Mouse (Mus musculus): ENCODE data around the gene Lrcol1. TPM values are rescaled to one million over a fixed set of nuclear protein-coding genes. Genes with fewer than 3 reads are reported as not detected.

Lrcol1 gene
- polyA plus RNA-seq, 1 experiment from 2014 or later = not detected

DNA sequence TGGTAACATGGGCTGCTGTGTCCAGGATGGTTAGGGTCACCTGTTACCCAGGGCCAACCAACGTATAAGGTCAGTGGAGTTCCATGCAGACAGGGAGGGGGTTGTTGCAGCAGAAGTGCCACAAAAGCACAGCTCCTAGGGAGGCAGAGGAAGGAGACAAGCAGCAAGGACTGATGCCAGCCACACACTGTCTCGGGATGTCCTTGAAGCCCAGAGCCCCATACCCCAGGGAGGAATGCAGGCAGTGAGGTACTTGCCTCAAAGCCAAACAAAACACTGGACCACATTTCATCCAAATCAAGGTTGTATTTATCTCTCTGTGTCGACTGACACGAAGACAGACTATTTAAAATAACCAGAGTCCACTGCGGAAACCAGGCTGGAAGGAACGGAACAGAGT is 16.9 kb downstream of the Lrcol1 start:
- Histone ChIP-seq H3K36me3 (peaks cover 20% of the 10 kb centered on the region; the same call in 1 of the 2 replicates), H3K27ac (no peak overlapping the region), H3K9ac (no peak overlapping the region), H3K27me3 (replicated peaks) (peaks cover 6% of the 10 kb centered on the region; the same call in 1 of the 2 replicates), H3K4me1 (peaks cover 12% of the 10 kb centered on the region), H3K9me3 (no peaks in the 10 kb centered on the region), H3K4me2 (replicated peaks) (no peak overlapping the region), H3K4me3 (no peak overlapping the region)
- ATAC-seq (ENCODE audit: low FRiP score, low read depth) = no peak
- WGBS = 87% methylated on average over 6 of the region's 6 CpGs

DNA sequence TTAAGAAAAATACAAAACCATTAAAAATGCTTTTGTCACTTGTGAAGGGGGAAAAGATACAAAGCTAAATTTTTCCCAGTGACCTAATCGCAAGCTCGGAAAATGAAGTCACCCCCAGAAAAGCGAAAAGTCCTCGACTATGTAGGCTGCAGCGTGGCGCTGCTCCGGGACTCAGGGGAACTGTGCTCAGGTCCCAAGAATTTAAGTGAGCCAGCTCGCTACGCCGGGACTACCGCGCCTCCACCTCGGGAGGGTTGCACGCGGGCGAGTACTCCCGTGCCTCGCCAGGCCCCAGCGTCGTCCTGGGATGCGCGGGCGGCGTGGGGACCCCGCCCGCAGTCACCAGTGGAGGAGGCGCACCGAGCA is 18.3 kb downstream of the Lrcol1 start:
- peaks cover 30% of the 10 kb centered on the region for H3K36me3 ChIP-seq
- no peak for ATAC-seq (ENCODE audit: low FRiP score, low read depth)
- H3K4me3 ChIP-seq = peak overlapping the region; percentile 41
- no peaks in the 10 kb centered on the region for H3K9me3 ChIP-seq
- peaks cover 6% of the 10 kb centered on the region; the same call in 1 of the 2 replicates for H3K27me3 ChIP-seq (replicated peaks)
- peak overlapping the region; percentile 56 for H3K9ac ChIP-seq
- H3K4me1 ChIP-seq = peaks cover 12% of the 10 kb centered on the region
- WGBS = under 1% methylated on average over 28 of the region's 28 CpGs
- H3K4me2 ChIP-seq (replicated peaks) = peak overlapping the region; percentile 85
- H3K27ac ChIP-seq = no peak overlapping the region

- Histone ChIP-seq H3K4me2 (replicated peaks) (peak overlapping the region; percentile 85), H3K36me3 (peaks cover 34% of the 10 kb centered on the region), H3K4me3 (peak overlapping the region; percentile 41), H3K4me1 (peaks cover 12% of the 10 kb centered on the region), H3K9ac (peak overlapping the region; percentile 56), H3K9me3 (no peaks in the 10 kb centered on the region), H3K27me3 (replicated peaks) (peaks cover 6% of the 10 kb centered on the region; the same call in 1 of the 2 replicates), H3K27ac (0 out of 2 replicates have a peak overlapping the region, but pooled peaks have one; percentile 10)
- peak; percentile 80 for ATAC-seq (ENCODE audit: low FRiP score, low read depth)
- 2% methylated on average over 72 of the region's 72 CpGs for WGBS
Measured at GRCm38 (mm10) chr5:110363179-110363821, 18.8 kb downstream of the Lrcol1 start.

- ATAC-seq (ENCODE audit: low FRiP score, low read depth) = peak; percentile 38
- Histone ChIP-seq H3K4me1 (peaks cover 12% of the 10 kb centered on the region), H3K4me3 (peak overlapping the region; percentile 41; the same call in 1 of the 2 replicates), H3K36me3 (peaks cover 40% of the 10 kb centered on the region), H3K9me3 (no peaks in the 10 kb centered on the region), H3K27me3 (replicated peaks) (peaks cover 6% of the 10 kb centered on the region; the same call in 1 of the 2 replicates), H3K9ac (peak overlapping the region; percentile 56), H3K4me2 (replicated peaks) (peak overlapping the region; percentile 85), H3K27ac (0 out of 2 replicates have a peak overlapping the region, but pooled peaks have one; percentile 10)
- whole genome bisulfite sequencing = 30% methylated on average over 11 of the region's 11 CpGs
Measured at GRCm38 (mm10) chr5:110363822-110364545, 19.5 kb downstream of the Lrcol1 start.

DNA sequence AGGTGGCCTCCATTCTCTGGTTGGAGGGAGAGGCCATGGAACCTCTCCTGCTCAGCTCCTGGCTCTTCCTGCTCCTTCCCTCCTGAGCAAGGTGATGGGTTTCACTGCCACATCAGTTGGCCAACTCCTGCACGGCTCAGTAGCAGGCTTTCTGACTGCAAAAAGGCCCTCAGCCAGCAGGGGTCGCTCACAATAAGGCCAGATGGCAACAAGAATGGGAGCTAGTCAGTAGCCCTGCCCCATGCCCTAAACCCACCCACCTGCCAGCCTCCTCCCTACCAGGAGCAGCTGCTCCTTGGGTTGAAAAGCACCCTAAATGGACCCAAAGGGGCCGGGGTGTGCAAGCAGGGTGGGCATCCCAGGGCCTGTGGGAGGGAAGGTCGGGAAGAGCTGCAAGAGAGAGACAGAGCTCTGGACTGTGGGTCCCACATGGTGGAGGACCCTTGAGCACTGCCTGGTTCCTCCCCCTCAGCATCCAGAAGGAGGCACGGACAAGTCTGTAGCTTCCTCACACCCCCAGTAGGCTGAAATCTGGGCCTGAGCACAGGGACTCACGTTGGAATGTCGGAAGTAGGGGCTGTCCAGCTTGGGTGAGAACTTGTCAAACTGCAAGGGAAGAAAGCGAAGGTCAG is 32.4 kb downstream of the Lrcol1 start:
- Histone ChIP-seq H3K4me2 (replicated peaks) (no peak overlapping the region), H3K4me3 (no peak overlapping the region), H3K27ac (no peak overlapping the region), H3K36me3 (peaks cover 67% of the 10 kb centered on the region), H3K9ac (no peak overlapping the region), H3K27me3 (replicated peaks) (no peaks in the 10 kb centered on the region), H3K9me3 (no peaks in the 10 kb centered on the region), H3K4me1 (peaks cover 10% of the 10 kb centered on the region; the same call in 1 of the 2 replicates)
- ATAC-seq (ENCODE audit: low FRiP score, low read depth) = peak; percentile 42; the same call in 1 of the 2 replicates
- WGBS = 61% methylated on average over 8 of the region's 8 CpGs

DNA sequence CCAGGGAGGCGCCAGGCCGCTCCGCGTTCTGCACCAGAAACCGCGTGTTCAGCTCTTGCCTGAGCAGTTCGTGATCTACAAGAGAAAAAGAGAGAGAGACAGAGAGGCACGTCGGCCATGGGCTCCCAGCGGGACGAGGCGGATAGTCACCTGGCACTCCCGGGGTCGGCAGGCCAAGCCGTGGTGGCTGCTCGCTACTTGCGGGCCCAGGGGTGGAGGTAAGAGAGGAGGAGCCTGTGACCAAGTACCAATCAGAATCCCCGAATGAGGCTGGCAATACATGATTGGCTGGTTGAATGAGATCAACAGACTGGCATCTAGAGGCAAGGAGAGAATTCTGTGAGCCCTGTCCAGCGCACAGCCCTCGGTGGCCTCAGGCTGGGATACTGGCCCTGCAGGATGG is 33.7 kb downstream of the Lrcol1 start:
- Histone ChIP-seq H3K4me3 (no peak overlapping the region), H3K4me2 (replicated peaks) (no peak overlapping the region; the same call in 1 of the 2 replicates), H3K9me3 (no peaks in the 10 kb centered on the region), H3K9ac (no peak overlapping the region), H3K36me3 (peaks cover 63% of the 10 kb centered on the region), H3K4me1 (peaks cover 10% of the 10 kb centered on the region; the same call in 1 of the 2 replicates), H3K27ac (no peak overlapping the region), H3K27me3 (replicated peaks) (no peaks in the 10 kb centered on the region)
- 25% methylated on average over 20 of the region's 20 CpGs for WGBS
- ATAC-seq (ENCODE audit: low FRiP score, low read depth) = no peak

DNA sequence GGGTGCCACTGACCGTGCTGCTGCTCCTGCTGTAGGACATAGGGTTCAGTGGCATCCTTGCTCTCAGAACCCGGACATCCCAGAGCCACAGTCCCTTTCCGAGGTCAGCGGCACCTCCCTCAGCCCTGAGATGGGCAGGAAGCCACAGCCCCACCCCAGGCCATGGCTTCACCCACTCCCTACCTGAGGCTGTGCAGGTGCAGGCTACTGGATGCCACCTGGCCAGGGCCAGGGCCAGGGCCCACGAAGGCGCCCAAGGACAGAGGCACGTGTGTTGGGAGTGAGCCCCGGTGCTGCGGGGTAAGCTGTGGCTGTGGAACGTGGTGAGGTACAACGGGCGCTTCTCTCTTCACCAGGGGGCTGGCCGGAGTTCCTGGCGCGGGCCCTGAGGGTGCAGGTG is 34.6 kb downstream of the Lrcol1 start:
- H3K27ac ChIP-seq = no peak overlapping the region
- no peak overlapping the region for H3K9ac ChIP-seq
- no peak overlapping the region for H3K4me3 ChIP-seq
- peaks cover 55% of the 10 kb centered on the region for H3K36me3 ChIP-seq
- 91% methylated on average over 15 of the region's 15 CpGs for WGBS
- no peaks in the 10 kb centered on the region for H3K9me3 ChIP-seq
- H3K27me3 ChIP-seq (replicated peaks) = no peaks in the 10 kb centered on the region
- H3K4me1 ChIP-seq = peaks cover 10% of the 10 kb centered on the region; the same call in 1 of the 2 replicates
- no peak overlapping the region for H3K4me2 ChIP-seq (replicated peaks)
- no peak for ATAC-seq (ENCODE audit: low FRiP score, low read depth)

DNA sequence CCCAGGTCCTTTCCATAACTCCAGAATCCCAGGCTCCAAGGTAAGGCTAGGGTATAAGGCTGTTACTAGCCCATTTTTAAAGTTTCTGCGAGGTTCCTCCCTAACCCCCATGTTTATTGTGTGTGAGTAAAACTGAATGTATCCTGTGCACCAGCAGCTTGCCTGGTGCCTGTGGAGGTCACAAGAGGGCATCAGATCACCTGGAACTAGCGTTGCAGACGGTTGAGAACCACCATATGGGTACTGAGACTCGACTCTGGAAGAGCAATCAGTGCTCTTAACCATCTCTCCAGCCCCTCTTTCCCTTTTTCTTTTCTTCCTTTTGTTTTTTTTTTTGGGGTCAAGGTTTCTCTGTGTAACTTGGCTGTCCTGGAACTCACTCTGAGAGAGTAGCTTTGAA is 35.3 kb downstream of the Lrcol1 start:
- peaks cover 48% of the 10 kb centered on the region for H3K36me3 ChIP-seq
- no peak overlapping the region for H3K4me2 ChIP-seq (replicated peaks)
- ATAC-seq (ENCODE audit: low FRiP score, low read depth) = no peak
- H3K27ac ChIP-seq = no peak overlapping the region
- WGBS = 89% methylated on average over 4 of the region's 4 CpGs
- H3K9me3 ChIP-seq = no peaks in the 10 kb centered on the region
- H3K4me3 ChIP-seq = no peak overlapping the region
- peaks cover 17% of the 10 kb centered on the region; the same call in 1 of the 2 replicates for H3K4me1 ChIP-seq
- H3K9ac ChIP-seq = no peak overlapping the region
- H3K27me3 ChIP-seq (replicated peaks) = no peaks in the 10 kb centered on the region

GRCm38 (mm10) chr5:110384491-110384890 is 40.0 kb downstream of the Lrcol1 start:
- Histone ChIP-seq H3K27ac (no peak overlapping the region), H3K4me3 (peak overlapping the region; percentile 68; the same call in 1 of the 2 replicates), H3K9ac (peak overlapping the region; percentile 21; the same call in 1 of the 2 replicates), H3K9me3 (no peaks in the 10 kb centered on the region), H3K36me3 (peaks cover 2% of the 10 kb centered on the region; the same call in 1 of the 2 replicates), H3K4me2 (replicated peaks) (peak overlapping the region; percentile 65), H3K4me1 (peaks cover 36% of the 10 kb centered on the region), H3K27me3 (replicated peaks) (peaks cover 6% of the 10 kb centered on the region)
- ATAC-seq (ENCODE audit: low FRiP score, low read depth) = no peak
- WGBS = 81% methylated on average over 6 of the region's 6 CpGs

- Histone ChIP-seq H3K4me1 (peaks cover 36% of the 10 kb centered on the region), H3K27ac (no peak overlapping the region), H3K4me2 (replicated peaks) (peak overlapping the region; percentile 65), H3K9ac (0 out of 2 replicates have a peak overlapping the region, but pooled peaks have one; percentile 81), H3K4me3 (peak overlapping the region; percentile 68), H3K36me3 (no peaks in the 10 kb centered on the region), H3K9me3 (no peaks in the 10 kb centered on the region), H3K27me3 (replicated peaks) (peaks cover 6% of the 10 kb centered on the region)
- ATAC-seq (ENCODE audit: low FRiP score, low read depth) = no peak
- WGBS = 55% methylated on average over 4 of the region's 4 CpGs
Measured at GRCm38 (mm10) chr5:110385263-110385662, 40.7 kb downstream of the Lrcol1 start.

DNA sequence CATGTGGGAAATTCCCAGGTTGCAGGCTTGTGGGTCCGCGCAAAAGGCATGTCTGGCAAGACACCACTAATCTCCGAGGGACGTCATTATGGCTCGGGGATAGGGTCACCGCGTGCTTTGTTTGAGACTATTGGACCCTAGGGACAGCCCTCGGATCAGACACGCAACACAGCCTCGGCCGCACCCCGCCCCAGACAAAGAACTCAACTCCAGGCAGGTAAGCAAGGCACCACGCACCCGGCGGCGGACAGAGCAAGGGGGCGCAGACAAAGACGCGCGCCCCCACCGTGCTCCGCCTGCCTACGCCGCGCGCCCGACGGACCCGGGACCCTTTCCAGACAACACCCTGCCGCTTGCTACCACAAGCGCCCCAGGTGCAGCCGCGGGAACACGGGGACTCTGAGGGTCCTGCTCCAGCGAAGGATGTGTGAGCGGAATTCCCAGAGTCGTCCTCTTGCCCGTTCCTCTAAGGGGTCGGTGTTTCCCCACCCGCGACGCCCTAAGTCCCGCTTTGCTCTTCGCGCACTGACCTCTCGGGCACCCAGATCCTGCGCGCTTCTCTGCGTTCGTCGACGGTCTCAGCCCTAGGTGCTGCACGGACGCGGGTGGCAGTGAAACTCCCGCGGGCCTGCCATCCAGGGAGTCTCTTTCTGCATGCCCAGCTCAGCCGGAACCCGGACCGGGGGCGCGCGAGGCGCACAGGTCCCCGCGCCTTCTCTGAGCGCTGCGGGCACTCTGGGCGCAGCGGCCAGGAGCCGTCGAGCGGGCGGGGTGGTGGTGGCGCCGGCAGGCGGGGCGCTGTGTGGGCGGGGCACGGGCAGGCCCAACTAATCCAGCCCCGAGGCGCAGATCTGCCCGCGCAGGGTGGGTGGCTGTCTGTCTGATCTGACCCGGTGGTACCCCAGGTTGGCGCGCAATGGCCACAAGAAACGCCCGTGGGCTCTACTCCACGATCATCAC is 42.1 kb downstream of the Lrcol1 start:
- peak; percentile 86 for ATAC-seq (ENCODE audit: low FRiP score, low read depth)
- peak overlapping the region; percentile 65 for H3K4me2 ChIP-seq (replicated peaks)
- H3K9me3 ChIP-seq = no peaks in the 10 kb centered on the region

More for the DNA sequence above, 42.1 kb downstream of the Lrcol1 start:
- Histone ChIP-seq H3K4me3 (peak overlapping the region; percentile 68), H3K27me3 (replicated peaks) (peaks cover 6% of the 10 kb centered on the region), H3K36me3 (no peaks in the 10 kb centered on the region), H3K9ac (peak overlapping the region; percentile 81), H3K4me1 (peaks cover 36% of the 10 kb centered on the region), H3K27ac (peak overlapping the region; percentile 42; the same call in 1 of the 2 replicates)
- WGBS = under 1% methylated on average over 89 of the region's 90 CpGs

All from neural tube, embryonic 12.5 days (tissue).